Mouse (Mus musculus) stomach, postnatal 0 days (tissue): Measurements from ENCODE around the gene Wdfy1.

Experiments used
- CTCF ChIP-seq: IDR thresholded peaks from 2 replicates; pipeline ENCODE4 v1.5.1; 2016; ENCODE audit warnings: antibody characterized with exemption, low read depth, mild to moderate bottlenecking, moderate library complexity
- EP300 ChIP-seq: optimal IDR thresholded peaks from 2 replicates; pipeline ENCODE3; 2016; ENCODE audit warnings: antibody characterized with exemption

DNA sequence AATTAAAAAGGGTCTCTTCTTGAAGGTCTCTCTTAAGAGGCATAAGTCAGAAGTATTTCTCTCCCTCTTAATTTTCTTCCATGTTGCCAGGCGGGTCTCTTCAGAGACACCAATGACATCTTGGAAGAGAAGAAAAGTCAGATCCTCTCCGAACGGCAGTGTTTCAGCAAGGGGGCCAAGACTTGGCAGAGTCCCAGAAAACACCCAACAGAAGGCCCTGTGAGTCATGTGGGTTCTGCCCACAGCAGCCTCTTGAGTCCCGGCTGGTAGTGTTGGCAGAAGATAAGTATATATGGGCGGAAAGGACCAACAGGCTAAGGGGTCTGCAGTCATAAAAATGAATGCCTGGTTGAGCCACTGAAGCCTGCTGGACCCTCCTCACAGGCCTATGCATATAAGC lies 30.9 kb upstream of the Wdfy1 start:
- TF ChIP-seq CTCF, result no peak
- TF ChIP-seq EP300, result no peak
